Mouse (Mus musculus) embryo, embryonic 11.5 days (tissue): ENCODE results near the gene Mmp9.

ENCODE experiments used
- DNase-seq: peaks from one replicate; pipeline ENCODE4 v3.0.0-alpha.2; 2012; ENCODE audit warnings: low read depth, low spot score

The Mmp9 gene

DNA sequence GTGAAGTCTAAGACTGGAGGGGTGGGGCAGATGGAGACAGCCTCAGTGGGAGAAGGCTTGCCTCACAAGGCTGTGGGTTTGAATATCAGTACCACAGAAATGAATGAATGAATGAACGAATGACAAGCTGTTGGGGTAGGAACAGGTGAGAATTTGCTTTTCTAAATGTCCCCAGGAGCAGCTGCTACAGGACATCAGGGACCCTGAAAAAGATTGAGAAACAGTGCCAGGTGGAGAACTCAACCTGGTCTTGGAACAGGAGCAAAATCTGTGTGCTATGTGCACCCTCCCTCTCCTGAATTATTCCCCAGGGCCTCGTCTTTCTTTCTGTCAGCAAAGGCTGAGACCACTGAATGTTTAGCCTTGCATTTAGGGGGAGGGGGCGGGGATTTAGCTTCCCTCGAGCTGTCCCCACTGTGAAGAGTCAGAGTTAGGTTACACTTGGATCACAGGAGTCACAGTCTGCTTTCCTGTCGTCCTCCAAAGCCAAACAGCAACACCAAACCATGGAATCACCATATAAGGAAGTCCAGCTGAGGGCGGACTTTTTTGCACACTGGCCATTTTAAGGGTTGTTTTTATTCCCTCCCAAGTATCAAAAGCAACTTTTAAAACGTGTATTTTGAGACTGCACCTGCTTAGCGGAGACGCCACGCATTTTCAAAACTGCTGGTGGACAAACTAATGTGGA, at the start of gene Mmp9:
Mmp9 (plus strand) TSS at position 641 of the 691 bp plus-strand sequence.
- peak; percentile 38 for DNase-seq

DNA sequence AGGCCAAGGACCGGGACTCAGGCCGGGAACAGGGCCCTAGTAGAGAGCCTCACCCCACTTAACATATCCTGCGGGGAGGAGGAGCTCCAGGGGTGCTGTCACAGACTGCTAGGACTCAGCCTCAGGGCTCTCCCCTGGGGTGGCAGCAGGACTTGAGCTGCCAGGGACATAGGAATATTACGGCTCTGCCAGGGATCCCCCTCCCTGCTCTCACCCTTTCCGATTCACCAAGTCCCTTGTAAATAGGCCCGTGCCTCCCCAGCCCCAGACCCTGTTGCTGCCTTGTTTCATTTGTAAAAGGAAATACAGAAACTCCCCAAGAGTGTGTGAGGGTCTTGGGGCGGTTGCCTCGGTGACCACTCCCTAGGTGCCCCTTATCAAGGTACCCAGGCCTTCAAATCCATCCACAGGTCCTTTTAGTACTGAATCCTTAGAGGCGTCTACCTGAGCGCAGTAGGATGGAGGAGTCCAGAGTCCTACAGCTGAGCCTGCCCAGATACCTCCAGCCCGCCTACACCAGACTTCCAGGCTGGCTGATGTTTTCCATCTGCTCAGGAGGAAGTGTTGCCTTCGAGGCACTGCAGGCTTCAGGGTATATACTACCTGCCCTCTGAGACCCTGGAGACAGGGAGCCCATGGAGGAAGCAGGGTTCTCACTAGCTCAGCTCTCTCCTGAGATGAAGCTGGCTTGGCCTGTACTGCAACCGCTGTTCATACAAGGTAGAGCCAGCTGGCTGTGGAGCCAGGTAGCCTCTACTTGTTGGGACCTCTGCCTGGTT, 49.3 kb upstream of the Mmp9 start:
- DNase-seq: no peak

DNA sequence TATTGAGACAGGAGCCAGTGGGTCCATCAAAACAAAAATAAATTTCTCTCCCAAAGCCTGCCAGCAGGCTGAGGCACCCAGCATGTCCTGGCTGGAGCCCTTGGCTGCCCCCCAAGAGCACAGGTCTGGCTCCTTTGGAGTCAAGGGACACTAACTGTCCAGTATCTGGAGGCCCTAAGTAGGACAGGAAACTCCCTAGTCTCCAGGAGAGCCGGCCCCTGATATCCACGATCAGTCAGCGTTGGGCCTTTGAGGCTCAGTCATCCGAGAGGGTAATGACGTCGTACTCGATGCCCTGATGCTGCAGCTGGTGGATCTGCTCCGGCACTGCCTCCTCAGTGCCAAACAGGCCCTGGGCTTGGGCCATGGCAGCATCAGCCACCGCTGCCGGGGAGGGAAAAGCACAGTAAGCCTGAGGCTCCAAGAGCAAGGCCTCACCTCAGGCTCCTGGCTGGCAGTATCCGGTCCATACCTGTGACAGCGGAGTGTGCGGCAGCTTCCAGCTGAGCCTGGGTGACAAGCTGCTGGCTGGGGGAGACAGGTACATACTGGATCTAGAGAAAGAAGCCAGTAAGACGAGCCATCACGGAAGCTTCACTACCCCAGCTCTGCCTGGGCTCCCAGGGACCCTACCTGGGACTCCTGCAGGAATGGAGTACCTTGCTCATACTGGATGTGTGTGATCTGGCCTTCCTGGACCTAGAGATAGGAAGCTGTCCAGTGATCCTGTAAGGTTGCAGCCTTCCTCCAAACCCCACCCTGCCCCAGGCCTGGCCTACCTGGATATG, 48.5 kb upstream of the Mmp9 start:
- no peak for DNase-seq

DNA sequence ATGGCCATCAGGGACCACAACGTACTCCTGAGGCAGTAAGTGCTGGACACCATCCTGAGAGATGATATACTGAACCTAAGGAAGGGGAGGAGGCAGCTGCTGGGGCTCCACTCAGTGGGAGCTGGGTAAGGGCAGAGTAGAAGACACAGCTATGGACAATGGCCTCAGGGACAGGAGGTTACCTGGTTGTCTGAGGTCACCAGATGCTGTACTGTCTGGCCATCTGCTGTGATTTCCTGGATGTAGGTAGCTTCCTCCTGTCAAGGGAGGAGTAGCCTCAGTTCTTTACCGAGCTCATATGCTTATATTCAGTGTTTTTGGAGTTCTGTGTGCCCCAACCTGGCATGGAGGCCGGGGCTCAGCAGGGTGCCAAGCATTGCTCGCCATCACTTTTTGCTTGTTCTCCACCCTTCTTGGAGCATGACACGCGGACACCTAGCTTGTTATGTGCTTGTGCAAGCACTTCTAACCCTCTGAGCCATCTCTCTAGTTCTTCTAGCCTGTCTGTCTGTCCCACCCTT, 47.8 kb upstream of the Mmp9 start:
- no peak for DNase-seq

DNA sequence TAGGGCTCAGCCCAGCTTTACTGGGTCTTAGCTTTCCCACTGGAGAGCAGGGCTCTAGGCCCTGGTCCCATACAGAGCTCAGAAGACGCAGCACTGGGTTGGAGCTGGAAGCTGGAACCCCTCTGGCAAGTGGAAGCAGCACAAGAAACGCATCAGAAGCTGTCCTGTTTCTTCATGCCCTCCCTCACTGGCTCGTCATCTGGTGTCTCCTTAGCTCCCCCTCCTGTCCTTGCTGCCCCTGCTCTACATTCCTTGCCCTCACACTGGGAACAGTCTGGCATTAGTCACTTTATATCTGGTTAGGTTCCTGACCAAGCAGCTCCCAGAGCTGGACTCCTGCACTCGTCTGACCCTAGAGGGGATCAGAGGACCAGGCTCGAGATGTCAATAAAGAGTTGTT, 46.5 kb upstream of the Mmp9 start:
- no peak for DNase-seq

DNA sequence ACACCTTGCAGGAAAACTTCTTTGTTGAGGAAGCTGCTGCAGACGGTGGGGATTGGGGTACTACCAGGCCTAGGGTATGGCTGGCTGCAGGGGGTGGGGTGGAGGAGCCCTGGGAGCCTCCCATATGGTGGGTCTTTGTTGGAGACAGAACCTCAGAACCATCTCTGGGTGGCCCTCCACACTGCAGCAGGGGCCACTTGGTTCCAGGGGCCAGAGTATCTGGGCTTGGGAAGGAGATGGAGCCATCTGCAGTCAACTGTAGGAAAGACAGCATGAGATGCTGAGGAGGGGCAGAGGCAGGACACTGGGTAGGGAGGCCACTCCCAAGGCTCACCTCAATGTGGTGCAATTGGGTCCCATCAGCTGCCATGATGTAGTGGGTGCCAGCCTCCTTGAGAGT, 45.9 kb upstream of the Mmp9 start:
- no peak for DNase-seq

DNA sequence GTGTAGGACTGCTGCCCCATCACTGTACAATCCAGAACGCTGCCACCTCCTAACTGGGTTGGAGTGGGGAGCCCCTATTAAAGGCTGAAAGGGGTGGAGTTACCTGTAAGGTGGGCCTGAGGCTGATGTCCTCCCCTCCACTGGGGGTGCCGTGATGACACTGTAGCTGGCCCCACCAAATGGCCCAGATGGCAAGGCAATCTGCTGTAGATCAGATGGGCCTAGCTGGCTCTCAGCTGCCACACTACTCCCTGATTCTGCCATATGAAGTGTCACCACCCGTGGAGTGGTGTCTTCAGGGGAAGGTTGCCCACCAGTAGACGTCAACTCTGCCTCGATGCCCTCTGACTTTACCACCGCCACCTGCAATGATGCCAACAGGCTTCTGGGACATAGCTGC, 44.7 kb upstream of the Mmp9 start:
- no peak for DNase-seq

DNA sequence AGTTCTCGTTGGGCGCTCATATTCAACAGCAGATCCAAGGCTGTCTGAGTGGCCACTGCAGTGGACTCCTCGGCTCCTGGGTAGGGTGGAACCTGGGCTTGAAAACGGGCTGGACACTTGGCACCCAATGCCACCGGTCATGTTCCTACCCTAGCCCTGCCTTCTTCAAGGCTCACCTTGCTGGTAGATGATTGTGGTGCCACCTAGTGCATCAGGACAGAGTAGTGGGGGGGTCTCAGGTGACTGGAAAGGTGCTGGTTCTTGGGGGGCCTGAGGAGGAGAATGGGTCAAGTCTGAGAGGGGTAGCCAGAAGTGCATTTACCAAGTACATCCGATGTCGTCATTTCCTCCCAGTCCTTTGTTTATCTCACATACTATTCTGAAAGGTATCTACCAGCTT, 42.6 kb upstream of the Mmp9 start:
- no peak for DNase-seq

DNA sequence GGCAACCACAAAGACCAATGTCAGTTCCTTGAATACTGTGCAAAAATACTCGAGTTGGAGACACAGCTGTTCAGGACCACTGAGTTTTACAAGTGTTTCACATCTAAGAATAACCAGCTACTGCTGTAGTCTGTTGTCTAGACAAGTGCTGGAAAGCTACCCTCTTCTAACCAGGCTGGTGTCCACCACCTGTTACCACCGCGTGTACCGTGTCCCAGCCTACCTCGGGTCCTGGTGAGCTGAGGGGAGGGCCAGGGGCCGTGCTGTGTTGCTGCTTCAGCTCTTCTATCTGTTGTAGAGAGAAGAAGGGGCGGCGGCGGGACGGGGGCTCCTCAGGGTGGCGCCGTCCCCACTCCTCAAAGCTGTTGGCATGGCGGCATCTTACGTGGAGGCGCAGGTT, 41.5 kb upstream of the Mmp9 start:
- no peak for DNase-seq

DNA sequence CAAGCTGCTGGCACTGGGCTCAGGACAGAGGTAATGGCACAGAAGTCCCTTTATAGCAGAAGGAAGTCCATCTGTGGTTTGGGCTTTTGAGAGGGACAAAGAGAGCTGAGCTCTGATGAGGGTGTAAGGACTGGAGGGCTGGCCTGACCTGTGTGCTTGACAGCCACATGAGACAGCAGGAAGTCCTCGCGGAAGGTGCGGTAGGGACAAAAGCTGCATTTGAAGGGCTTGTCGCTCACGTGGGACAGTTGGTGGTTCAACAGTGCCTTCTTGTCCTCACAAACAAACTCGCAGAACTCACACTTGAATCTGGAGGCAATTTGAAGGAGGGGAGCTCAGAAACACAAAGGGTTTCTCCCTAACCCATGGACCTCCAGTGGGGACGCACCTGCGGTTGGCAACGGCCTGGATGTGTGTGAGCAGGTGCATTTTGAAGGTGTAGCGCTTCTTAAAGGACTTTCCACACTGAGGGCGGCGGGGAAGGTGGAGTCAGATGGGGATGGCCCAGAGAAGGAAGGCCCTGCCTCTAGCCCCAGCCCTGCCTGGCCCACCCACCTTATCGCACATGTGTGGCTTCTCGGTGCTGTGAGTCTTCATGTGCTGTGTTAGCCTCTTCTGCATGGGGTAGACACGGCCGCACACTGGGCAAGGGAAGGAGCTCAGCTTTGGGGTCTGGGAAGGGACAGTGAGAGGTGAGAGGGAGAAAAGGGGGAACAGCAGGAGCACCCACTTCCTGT, 40.7 kb upstream of the Mmp9 start:
- no peak for DNase-seq

DNA sequence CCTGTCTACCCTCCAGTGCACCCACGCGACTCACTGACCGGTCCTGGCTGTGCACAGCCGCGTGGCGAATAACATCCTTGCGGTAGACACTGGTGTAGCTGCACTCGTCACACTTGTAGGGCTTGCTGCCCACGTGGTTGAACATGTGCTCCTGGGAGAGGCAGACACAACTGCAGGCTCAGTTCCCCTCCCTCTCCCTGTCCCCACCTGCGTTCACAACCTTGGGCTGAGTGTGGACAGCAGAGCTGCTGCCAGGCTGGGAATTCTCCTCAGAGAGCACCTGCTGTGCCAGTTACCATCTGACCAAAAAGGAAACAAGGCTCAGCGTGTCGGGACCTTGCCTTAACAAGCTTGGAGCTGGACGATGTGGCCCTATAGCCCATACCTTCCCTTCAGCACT, 39.2 kb upstream of the Mmp9 start:
- no peak for DNase-seq

DNA sequence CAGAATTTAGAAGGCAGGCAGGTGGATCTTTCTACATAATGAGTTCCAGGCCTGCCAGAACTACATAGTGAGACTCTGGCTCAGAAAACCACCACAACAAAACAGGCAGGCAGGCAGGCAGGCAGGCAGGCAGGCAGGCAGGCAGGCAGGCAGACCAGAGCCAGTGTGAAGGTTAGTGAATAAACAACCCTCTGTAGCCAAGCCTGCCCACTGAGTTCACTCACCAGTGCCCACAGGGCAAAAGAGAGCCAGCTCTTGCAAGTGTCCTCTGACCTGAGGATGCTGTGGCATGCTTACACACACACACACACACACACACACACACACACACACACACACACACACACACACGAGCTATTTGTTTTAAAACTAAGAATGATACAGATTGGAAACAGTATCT, 37.1 kb upstream of the Mmp9 start:
- no peak for DNase-seq

DNA sequence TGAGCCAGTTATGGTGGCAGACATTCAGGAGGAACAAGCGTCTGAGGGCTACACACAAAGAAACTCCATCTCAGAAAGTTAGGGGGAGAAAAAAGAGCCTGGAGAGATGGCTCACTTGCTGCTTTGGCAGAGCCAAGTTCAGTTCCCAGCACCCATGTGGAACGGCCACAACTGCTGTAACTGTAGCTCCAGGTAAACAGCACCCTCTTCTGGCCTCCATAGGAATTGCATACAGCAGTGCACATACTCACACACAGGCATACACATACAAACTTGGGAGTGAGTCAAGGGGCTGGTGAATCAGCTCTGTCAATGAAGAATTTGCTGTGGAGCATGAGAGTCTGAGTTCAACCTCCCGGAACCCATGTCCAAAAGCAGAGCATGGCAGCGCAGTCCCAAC, 34.5 kb upstream of the Mmp9 start:
- DNase-seq: no peak

DNA sequence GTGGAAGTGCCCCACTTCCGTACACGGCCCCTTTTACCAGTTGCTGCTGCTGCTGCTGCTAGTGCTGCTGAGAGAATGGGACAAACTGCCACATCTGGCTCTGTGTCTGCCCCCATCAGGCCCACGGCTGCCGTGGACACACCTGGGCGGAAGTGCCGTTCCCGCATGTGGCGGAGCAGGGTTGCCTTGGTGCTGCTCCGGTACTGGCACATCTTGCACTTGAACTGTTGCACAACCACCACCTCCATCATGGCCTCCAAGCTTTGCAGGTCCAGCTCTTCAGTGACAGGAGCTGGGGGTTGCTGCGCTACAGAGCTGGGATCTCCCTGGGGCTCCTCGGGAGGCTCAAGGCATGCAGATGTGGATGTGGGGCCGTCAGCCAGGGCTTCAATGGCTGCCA, 33.1 kb upstream of the Mmp9 start:
- no peak for DNase-seq

DNA sequence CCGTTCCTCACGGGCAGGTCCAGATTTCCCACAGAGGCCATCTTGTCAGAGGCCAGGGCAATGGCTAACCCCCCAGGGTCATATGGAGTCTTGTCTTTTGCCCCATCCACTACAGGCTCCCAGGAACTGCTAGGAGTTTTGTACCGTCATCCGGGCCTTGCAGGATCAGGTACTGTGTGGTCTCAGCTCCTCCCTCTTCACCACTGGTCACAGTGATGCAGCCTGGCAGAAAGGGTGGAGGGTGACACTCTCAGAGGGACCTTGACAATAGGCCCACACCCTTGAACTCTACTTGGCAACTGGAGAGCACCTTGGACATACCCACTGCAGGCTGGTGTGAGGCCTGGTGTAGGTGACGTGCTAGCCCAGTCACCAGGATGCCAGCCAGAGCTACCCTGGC, 32.6 kb upstream of the Mmp9 start:
- no peak for DNase-seq

DNA sequence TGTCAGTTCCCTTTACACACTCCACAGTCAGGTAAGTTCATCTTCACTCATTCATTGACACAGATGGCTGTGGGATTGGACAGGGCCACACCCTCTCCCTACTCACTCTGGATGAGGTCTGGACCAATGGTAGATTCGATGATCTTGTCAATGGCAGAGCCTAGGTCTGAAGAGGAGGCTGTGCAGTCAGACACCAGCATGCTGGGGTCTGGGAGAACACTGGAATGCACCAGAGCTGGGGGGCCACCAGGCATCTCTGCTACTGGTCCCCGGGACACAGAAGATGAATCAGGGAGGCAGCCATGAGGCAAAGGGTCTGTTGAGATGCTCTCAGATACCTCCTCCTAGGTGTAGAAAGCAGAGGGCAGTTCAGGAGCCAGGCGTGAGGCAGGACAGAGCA, 31.5 kb upstream of the Mmp9 start:
- DNase-seq: no peak

DNA sequence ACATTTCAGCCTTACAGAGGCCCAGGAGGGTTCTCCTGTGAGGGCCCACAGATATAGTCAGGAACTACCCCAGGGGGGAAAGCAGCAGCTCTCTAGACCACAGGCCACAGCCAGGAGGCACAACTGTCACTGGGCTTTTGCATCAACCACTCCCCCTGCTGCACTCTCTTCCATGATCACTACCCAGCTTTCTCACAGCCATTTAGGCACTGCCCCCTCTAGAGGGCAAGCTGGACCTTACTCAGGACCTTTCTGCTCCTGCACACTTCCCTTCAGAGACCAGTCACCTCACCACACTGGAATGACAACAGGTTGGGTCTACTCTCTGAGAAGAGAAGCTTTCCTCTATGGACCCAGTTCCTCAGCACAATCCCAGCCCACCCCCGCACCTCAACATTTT, 31.0 kb upstream of the Mmp9 start:
- no peak for DNase-seq

DNA sequence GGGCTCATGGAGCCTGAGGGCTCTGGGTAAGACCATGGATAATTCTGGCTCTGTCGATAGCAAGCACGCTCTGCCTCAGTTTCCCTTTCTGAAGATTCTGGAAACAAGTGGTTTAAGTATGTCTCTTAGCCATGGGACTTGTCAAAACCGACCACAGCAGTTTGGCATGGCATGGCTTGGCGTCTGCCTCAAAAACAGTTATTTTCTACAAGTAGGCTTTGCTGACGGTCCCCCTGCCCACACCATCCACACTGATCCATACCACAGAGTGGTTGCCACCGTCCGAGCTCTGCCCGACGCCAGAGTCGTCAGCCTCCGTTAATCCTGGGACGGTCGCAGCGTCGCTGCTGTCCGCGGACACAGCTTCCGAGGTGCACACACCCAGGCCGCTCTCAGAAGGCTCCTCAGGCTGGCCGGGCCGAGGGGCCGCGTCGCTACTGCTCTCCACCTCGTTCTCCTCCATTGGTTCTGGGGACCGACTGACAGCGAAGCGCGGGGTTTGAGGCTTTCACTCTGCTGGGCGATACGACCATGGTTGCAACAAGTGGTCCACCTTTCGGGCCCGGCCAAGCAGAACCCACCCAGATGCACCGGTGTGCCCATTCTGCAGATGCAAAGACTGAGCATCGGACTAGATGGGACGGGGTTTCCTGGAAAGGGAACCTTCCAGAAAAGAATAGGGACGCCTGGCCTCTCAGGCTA, 30.1 kb upstream of the Mmp9 start:
- DNase-seq: no peak

DNA sequence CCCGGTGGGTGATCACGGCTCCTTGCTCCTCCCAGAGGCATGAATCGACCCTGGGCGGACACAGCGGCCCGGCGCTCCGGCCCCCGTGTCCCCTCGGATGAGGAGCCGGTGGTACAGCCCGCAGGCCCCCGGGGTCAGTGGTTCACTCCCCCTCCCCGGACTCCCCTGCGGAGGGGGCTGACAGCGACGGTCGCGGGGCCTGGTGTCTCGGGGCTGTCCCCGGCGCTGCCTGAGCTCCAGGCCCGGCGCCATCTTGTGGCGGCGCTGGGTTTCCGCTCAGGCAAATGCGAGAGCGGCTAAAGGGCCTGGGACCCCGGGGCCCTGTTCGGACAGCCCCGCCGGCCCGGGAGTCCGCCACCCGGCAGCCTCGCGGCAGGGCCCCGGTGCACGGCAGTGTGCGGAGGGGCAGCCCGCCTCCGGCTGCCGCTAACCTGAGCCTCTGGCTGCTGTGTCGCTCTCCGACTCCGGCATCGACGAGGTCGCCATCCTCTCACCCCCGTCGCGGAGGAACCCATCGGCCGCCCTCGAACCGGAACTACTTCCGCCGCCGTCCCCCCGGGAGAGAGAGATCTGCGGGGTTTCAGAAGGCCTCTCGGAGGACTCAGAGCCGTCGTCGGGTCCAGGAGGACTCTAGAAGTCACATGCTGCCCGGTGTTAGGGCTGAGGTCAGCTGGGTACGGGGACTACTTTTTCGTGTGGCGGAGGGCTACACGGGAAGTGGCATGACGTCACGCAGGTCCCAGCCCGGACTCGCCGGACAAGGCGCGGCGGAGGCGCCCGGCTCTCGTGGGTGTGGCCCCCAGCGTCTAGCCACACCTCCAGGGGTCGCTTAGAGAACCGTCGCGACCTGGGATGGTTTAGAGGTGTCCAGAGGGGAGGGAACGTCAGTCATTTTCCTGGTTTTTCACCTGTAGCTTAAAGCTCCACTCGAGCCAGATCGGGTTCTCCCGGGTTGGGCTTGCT, 29.2 kb upstream of the Mmp9 start, which contains the start of gene Zfp335:
Zfp335 (minus strand) TSS at position 672 of the 963 bp plus-strand sequence.
- peak; percentile 91 for DNase-seq

DNA sequence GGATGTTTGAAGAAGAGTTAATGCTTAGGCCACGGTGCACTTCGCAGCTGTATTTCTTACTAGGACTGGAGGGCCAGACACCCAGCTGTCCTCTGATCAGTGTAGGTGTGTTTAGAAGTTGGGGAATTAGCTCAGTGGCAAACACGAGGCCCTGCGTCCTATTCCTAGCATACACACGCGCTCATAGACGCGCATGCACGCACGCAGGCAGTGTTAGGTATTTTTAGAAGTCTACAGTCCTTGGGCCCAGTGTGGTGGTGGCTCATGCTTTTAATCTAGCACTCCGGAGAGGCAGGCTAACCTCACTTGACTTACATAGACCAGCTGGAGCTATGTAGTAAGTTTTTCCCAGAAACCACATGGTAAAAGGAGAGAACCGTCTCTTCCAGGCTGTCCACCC, 28.4 kb upstream of the Mmp9 start:
- no peak for DNase-seq
